Mouse (Mus musculus): ENCODE data around the gene Slamf9. TPM values are rescaled to one million over a fixed set of nuclear protein-coding genes. Genes with fewer than 3 reads are reported as not detected.

Slamf9 gene
- polyA plus RNA-seq, 1 experiment from 2014 or later, result 0.15 TPM

DNA sequence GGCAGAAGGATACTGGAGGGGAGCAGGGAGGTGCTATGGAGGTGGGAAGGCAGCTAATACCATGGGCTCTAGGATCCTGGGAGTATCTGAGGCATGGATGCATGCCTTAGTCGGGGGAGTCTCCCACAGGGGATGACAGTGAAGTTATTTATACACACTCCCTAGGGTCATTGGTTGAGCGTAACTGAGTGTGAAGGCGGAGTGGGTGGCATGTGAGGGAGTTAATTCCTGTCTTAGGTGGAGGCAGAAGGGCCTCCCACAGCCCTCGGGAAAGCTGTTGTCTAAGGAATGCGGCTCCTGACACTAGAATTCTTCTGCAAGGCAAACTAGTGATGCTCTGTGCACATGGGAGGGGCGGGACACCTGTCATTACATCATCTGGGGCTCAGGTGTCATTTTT lies 38.4 kb upstream of the Slamf9 start:
- no peak overlapping the region for H3K4me2 ChIP-seq (replicated peaks)
- no peaks in the 10 kb centered on the region for H3K9me3 ChIP-seq (ENCODE audit: control insufficient read depth, low read length)
- WGBS, result 57% methylated on average over 6 of the region's 6 CpGs
- H3K36me3 ChIP-seq (replicated peaks; ENCODE audit: control insufficient read depth, insufficient read depth), result no peaks in the 10 kb centered on the region
- no peak overlapping the region for H3K4me3 ChIP-seq (replicated peaks; ENCODE audit: low read length)
- no peak for DNase-seq (ENCODE audit: low spot score)
- no peaks in the 10 kb centered on the region for H3K27me3 ChIP-seq (ENCODE audit: control insufficient read depth, insufficient read depth, low read length)
- no peak for ATAC-seq (ENCODE audit: low FRiP score)
- H3K27ac ChIP-seq, result no peak overlapping the region
- H3K4me1 ChIP-seq (replicated peaks; ENCODE audit: control insufficient read depth, insufficient read depth, low read length), result no peaks in the 10 kb centered on the region
- no peak overlapping the region for H3K9ac ChIP-seq

DNA sequence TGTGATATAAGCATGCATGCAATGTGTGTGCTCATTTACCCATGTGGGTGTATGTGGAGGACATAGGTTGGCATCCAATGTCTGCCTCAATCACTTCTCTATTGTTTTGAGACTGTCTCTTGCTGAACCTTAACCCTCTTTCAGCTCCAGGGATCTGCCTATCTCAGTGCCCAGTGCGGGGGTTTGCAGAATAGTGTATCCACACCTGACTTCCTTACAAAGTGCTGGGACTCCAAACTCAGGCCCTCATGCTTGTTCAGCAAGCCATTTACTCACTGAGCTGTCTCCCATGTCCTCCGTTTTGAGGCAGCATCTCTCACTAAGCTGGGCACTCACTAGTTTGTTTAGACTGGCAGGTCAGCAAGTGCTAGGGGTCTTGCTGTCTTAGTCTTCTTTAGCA lies 36.5 kb upstream of the Slamf9 start:
- Histone ChIP-seq H3K4me1 (replicated peaks; ENCODE audit: control insufficient read depth, insufficient read depth, low read length) (no peaks in the 10 kb centered on the region), H3K27ac (no peak overlapping the region), H3K9me3 (ENCODE audit: control insufficient read depth, low read length) (no peaks in the 10 kb centered on the region), H3K4me3 (replicated peaks; ENCODE audit: low read length) (no peak overlapping the region), H3K27me3 (ENCODE audit: control insufficient read depth, insufficient read depth, low read length) (no peaks in the 10 kb centered on the region), H3K4me2 (replicated peaks) (no peak overlapping the region), H3K9ac (no peak overlapping the region), H3K36me3 (replicated peaks; ENCODE audit: control insufficient read depth, insufficient read depth) (no peaks in the 10 kb centered on the region)
- ATAC-seq (ENCODE audit: low FRiP score) (no peak), DNase-seq (ENCODE audit: low spot score) (no peak)
- WGBS, result 83% methylated on average over 2 of the region's 2 CpGs

DNA sequence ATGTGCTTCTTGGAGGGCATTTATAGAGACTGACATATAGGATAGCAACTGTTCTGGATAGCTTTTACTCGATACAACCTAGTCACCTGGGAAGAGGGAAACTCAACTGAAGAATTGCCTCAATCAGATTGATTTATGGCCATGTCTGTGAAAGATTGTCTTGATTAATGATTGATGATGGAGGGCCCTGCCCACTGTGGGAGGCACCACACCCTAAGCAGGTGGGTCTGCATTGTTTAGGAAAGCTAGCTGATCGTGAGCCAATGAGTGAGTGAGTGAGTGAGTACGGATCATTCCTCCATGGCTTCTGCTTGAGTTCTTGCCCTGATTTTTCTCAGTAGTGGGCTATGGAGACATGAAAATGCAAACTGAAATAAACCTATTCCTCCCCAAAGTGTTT lies 34.6 kb upstream of the Slamf9 start:
- Histone ChIP-seq H3K36me3 (replicated peaks; ENCODE audit: control insufficient read depth, insufficient read depth) (no peaks in the 10 kb centered on the region), H3K4me1 (replicated peaks; ENCODE audit: control insufficient read depth, insufficient read depth, low read length) (no peaks in the 10 kb centered on the region), H3K4me2 (replicated peaks) (no peak overlapping the region), H3K9me3 (ENCODE audit: control insufficient read depth, low read length) (no peaks in the 10 kb centered on the region), H3K27ac (no peak overlapping the region), H3K9ac (no peak overlapping the region), H3K27me3 (ENCODE audit: control insufficient read depth, insufficient read depth, low read length) (no peaks in the 10 kb centered on the region), H3K4me3 (replicated peaks; ENCODE audit: low read length) (no peak overlapping the region)
- no peak for ATAC-seq (ENCODE audit: low FRiP score)
- no peak for DNase-seq (ENCODE audit: low spot score)
- WGBS, result 83% methylated on average over 3 of the region's 3 CpGs

DNA sequence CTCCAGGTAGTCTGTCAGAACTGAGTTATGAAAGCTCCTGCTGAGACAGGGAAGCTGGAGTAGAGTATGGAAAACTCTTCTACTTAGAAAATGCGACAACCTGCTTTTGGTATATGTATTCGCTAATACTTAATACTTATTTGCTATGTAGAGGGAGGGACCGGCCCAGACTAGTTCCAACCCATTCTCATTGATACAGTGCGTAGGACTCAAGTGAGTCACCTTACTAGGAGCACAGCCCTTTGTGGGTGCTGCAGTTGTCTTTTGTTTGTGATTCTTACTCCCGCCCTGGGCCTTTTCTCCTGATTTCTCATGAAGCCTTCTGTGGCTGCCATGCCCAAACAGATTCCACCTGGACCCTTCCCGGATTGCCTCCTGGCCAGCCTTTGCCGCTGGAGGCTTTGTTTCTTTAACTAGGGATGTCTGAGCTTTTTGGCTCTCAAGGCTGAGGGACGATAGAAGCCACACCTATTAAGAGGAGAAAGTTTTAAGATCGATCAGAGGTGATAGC lies 33.2 kb upstream of the Slamf9 start:
- 85% methylated on average over 9 of the region's 9 CpGs for WGBS
- no peak for DNase-seq (ENCODE audit: low spot score)
- no peak for ATAC-seq (ENCODE audit: low FRiP score)
- Histone ChIP-seq H3K4me1 (replicated peaks; ENCODE audit: control insufficient read depth, insufficient read depth, low read length) (no peaks in the 10 kb centered on the region), H3K4me3 (replicated peaks; ENCODE audit: low read length) (no peak overlapping the region), H3K36me3 (replicated peaks; ENCODE audit: control insufficient read depth, insufficient read depth) (no peaks in the 10 kb centered on the region), H3K27ac (no peak overlapping the region), H3K4me2 (replicated peaks) (no peak overlapping the region), H3K27me3 (ENCODE audit: control insufficient read depth, insufficient read depth, low read length) (no peaks in the 10 kb centered on the region), H3K9ac (no peak overlapping the region), H3K9me3 (ENCODE audit: control insufficient read depth, low read length) (no peaks in the 10 kb centered on the region)

DNA sequence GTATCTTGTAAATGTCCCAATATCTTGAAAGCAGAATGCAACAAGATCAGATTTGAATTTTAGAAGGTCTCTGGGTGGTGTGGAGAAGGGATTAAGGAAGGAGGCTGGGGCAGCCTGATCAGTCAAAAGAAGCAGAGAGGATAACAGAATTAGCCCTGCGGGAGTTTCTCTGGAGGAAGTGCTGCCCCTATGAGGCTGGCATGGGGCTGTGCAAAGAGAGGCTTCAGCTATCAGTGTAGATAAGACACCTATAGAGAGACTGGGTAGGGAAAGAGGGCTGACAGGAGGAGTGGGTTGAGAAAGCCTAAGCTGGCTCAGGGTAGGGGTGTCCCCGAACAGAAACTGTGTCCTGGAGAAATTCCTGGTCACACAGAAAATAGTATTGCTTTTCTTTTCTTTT lies 24.9 kb upstream of the Slamf9 start:
- no peaks in the 10 kb centered on the region for H3K9me3 ChIP-seq (ENCODE audit: control insufficient read depth, low read length)
- no peaks in the 10 kb centered on the region for H3K4me1 ChIP-seq (replicated peaks; ENCODE audit: control insufficient read depth, insufficient read depth, low read length)
- no peaks in the 10 kb centered on the region for H3K27me3 ChIP-seq (ENCODE audit: control insufficient read depth, insufficient read depth, low read length)
- DNase-seq (ENCODE audit: low spot score) (no peak), ATAC-seq (ENCODE audit: low FRiP score) (no peak)
- no peak overlapping the region for H3K4me2 ChIP-seq (replicated peaks)
- 27% methylated on average over 2 of the region's 2 CpGs for WGBS
- no peak overlapping the region for H3K9ac ChIP-seq
- H3K36me3 ChIP-seq (replicated peaks; ENCODE audit: control insufficient read depth, insufficient read depth), result no peaks in the 10 kb centered on the region
- H3K27ac ChIP-seq, result no peak overlapping the region
- H3K4me3 ChIP-seq (replicated peaks; ENCODE audit: low read length), result no peak overlapping the region

DNA sequence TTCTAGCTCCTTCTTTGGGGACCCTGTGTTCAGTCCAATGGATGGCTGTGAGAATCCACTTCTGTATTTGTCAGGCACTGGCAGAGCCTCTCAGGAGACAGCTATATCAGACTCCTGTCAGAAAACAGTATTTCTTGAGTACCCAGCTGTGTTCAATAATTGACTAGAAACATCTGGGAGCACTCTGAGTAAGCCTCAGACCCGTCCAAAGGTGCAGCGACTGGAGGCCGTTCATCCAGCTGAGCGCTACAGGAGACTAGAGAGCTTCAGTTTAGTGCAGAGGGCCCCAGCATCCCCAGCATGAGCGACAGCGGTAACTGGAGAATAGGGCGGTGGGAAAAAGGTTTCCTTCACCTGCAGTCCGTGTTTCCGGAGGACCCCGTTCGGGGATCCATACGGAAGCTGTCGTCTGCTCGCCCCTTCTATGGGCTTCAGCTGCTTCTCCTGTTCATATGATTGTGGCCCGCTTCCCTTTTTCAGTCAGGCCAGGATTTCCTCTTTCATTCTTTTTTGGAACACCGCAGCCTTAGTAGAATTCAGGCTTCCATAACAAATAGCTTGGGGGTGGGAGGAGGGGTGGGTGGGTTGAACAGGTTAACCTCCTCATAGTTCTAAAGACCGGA lies 24.2 kb upstream of the Slamf9 start:
- WGBS, result 29% methylated on average over 17 of the region's 17 CpGs
- no peaks in the 10 kb centered on the region for H3K9me3 ChIP-seq (ENCODE audit: control insufficient read depth, low read length)
- H3K9ac ChIP-seq, result no peak overlapping the region
- no peaks in the 10 kb centered on the region for H3K4me1 ChIP-seq (replicated peaks; ENCODE audit: control insufficient read depth, insufficient read depth, low read length)
- ATAC-seq (ENCODE audit: low FRiP score) (no peak), DNase-seq (ENCODE audit: low spot score) (no peak)
- no peak overlapping the region for H3K27ac ChIP-seq
- no peaks in the 10 kb centered on the region for H3K27me3 ChIP-seq (ENCODE audit: control insufficient read depth, insufficient read depth, low read length)
- no peak overlapping the region for H3K4me3 ChIP-seq (replicated peaks; ENCODE audit: low read length)
- no peaks in the 10 kb centered on the region for H3K36me3 ChIP-seq (replicated peaks; ENCODE audit: control insufficient read depth, insufficient read depth)
- H3K4me2 ChIP-seq (replicated peaks), result no peak overlapping the region

DNA sequence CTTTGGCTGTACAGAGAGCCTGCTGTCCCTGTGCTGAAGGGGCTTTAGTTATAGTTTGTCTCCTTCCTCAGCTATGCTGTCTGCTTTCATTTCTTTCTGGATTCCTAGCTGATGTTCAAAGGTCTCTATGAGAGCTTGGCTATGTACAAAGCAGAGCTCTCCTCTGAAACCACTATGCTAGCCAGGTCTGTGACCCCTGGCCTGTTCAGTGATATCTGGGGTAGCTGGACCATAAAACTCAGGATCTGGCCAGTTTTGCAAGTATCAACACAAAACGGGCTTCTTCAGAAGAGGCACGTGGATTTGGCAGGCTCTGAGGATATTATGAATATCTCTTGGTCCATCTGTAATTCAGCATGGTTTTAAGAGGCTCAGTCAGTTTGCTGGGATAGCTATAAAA lies 22.2 kb upstream of the Slamf9 start:
- Histone ChIP-seq H3K4me2 (replicated peaks) (no peak overlapping the region), H3K27me3 (ENCODE audit: control insufficient read depth, insufficient read depth, low read length) (no peaks in the 10 kb centered on the region), H3K4me3 (replicated peaks; ENCODE audit: low read length) (no peak overlapping the region), H3K9me3 (ENCODE audit: control insufficient read depth, low read length) (no peaks in the 10 kb centered on the region), H3K9ac (no peak overlapping the region), H3K4me1 (replicated peaks; ENCODE audit: control insufficient read depth, insufficient read depth, low read length) (no peaks in the 10 kb centered on the region), H3K36me3 (replicated peaks; ENCODE audit: control insufficient read depth, insufficient read depth) (no peaks in the 10 kb centered on the region), H3K27ac (no peak overlapping the region)
- WGBS, result 86% methylated on average over 2 of the region's 2 CpGs
- ATAC-seq (ENCODE audit: low FRiP score), result no peak
- DNase-seq (ENCODE audit: low spot score), result no peak

DNA sequence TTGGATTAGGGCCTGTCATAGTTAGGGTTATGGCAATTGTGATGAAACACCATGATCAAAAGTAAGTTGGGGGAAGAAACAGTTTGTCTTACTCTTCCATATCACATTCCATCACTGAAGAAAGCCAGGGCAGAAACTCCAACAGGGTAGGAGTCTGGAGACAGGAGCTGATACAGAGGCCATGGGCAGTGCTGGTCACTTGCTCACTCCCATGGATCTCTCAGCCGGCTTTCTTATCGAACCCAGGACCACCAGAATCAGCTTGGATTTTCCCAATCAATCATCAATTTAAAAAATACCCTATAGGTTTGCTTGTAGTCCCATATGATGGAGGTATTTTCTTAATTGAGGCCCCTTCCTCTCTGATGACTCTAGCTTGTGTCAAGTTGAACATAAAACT lies 21.3 kb upstream of the Slamf9 start:
- Histone ChIP-seq H3K9ac (no peak overlapping the region), H3K27ac (no peak overlapping the region), H3K4me1 (replicated peaks; ENCODE audit: control insufficient read depth, insufficient read depth, low read length) (no peaks in the 10 kb centered on the region), H3K4me3 (replicated peaks; ENCODE audit: low read length) (no peak overlapping the region), H3K36me3 (replicated peaks; ENCODE audit: control insufficient read depth, insufficient read depth) (no peaks in the 10 kb centered on the region), H3K9me3 (ENCODE audit: control insufficient read depth, low read length) (no peaks in the 10 kb centered on the region), H3K27me3 (ENCODE audit: control insufficient read depth, insufficient read depth, low read length) (no peaks in the 10 kb centered on the region), H3K4me2 (replicated peaks) (no peak overlapping the region)
- no peak for ATAC-seq (ENCODE audit: low FRiP score)
- no peak for DNase-seq (ENCODE audit: low spot score)
- 86% methylated on average over 2 of the region's 2 CpGs for WGBS

DNA sequence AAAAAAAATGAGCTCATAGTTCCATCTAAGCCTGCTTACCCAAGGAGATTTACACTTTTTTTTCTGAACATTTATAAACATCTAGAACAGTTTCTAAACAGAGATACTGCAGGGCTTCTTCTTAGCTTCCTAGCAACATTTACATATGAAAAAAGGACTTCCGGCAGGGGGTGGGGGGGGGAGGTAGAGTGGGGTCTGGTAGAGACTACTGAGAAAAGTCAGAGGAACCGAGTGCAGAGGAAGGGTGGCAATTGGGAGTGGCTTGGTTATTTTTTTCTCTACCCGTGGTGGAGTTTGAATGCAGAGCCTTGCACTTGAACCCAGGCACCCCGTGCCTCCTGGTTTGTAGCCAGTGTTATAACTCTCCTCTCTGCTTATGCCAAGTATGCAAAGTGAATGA lies 19.7 kb upstream of the Slamf9 start:
- Histone ChIP-seq H3K4me2 (replicated peaks) (no peak overlapping the region), H3K4me1 (replicated peaks; ENCODE audit: control insufficient read depth, insufficient read depth, low read length) (no peaks in the 10 kb centered on the region), H3K36me3 (replicated peaks; ENCODE audit: control insufficient read depth, insufficient read depth) (no peaks in the 10 kb centered on the region), H3K9ac (no peak overlapping the region), H3K4me3 (replicated peaks; ENCODE audit: low read length) (no peak overlapping the region), H3K9me3 (ENCODE audit: control insufficient read depth, low read length) (no peaks in the 10 kb centered on the region), H3K27me3 (ENCODE audit: control insufficient read depth, insufficient read depth, low read length) (no peaks in the 10 kb centered on the region), H3K27ac (no peak overlapping the region)
- WGBS, result 10% methylated on average over 4 of the region's 4 CpGs
- ATAC-seq (ENCODE audit: low FRiP score) (no peak), DNase-seq (ENCODE audit: low spot score) (no peak)

Data from hindbrain, embryonic 14.5 days (tissue).